Mouse (Mus musculus): ENCODE results near the gene Ism2. TPM values are rescaled to one million over a fixed set of nuclear protein-coding genes. Genes with fewer than 3 reads are reported as not detected.
A peak's percentile ranks its signal among the peaks of the same experiment; 100 is the strongest.

The Ism2 gene
- polyA plus RNA-seq, 1 experiment from 2014 or later, result 0.83 TPM

DNA sequence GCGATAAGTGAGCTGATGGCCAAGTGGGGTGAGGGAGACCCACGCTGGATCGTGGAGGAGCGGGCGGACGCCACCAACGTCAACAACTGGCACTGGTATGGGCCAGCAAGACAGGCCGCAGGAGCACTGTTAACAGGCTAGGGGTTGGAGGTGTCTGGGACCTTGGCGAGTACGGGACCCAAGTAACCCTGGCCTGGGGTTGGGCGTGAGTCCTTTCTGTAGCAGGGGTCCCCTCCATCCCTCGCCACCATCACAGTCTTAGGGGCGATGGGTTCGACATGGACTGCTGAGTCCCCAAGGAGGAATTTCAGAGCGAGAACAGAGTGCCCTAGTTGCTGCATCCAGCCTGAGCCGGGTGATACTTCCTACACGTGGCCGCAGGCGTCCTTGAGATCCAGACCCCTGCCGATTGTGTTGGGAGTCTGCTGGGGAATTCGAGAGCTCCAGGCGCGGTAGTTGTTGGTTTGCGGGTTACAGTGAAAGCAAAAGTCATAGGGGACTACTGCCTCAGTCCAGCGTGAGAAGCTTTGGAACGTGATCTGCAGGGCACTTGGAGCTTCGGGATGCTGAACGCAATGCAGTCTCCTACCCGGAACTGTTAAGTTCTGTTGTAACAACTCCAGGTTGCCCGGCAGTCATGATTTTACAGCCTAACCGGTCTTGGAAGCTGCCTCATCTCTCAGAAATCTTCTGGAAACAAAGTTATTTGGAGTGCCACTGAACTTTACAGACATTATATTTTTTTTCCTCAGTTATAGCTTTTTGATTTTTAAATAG lies 32.5 kb downstream of the Ism2 start:
- Histone ChIP-seq H3K36me3 (ENCODE audit: control insufficient read depth, insufficient read depth, low read length) (peaks cover 46% of the 10 kb centered on the region), H3K4me3 (ENCODE audit: low read depth, low read length) (peak overlapping the region; percentile 66), H3K4me2 (ENCODE audit: low read length) (peak overlapping the region; percentile 80), H3K27me3 (replicated peaks; ENCODE audit: control insufficient read depth, insufficient read depth, low read length) (no peaks in the 10 kb centered on the region), H3K27ac (ENCODE audit: low read depth, low read length) (peak overlapping the region; percentile 80), H3K9ac (ENCODE audit: low read length) (peak overlapping the region; percentile 82), H3K9me3 (replicated peaks; ENCODE audit: control insufficient read depth, low read length) (no peaks in the 10 kb centered on the region), H3K4me1 (ENCODE audit: control insufficient read depth, insufficient read depth, low read length) (peaks cover 7% of the 10 kb centered on the region)
- peak; percentile 66 for ATAC-seq
- peak; percentile 33 for DNase-seq (ENCODE audit: low spot score)
- under 1% methylated on average over 31 of the region's 31 CpGs for WGBS

DNA sequence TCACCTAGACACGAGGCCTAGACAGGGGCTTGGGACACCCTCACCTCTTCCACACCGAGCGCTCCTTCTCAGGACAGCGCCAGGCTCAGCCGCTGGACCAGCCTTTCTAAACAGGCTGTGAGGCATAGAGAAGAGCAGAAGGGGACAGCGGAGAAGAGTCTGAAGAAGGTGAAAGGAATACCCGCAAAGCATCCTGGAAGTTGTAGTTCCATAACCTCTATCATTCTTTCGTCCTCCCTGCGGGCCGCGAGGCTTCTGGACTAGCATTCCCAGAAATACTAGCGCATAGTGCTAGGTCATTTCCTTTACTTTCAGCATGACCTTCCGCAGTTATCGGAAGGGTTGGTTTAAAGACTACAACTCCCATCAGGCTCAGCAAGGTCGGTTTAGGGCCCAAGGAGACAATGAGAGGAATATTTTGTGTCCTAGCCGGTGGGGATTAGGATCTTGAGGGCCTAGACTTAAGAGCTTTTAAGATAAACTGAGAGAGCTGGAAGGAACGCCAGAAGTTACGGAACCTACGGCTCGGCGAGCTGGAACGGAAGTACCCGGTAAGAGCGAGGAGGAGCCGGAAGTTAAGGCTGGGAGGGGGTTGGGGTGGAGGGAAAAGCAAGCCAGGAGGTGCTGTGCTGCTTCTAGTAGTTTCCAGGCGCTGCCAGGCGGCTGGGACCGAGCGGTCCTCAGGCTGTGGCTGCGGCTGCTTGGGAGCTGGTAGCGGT lies 33.2 kb downstream of the Ism2 start, which contains the start of the genes Vipas39 and Ahsa1:
TSS of gene Vipas39 (minus strand) at position 149 of the 719 bp plus-strand sequence.
TSS of gene Ahsa1 (plus strand) at position 372 of the 719 bp plus-strand sequence.
- H3K27ac ChIP-seq (ENCODE audit: low read depth, low read length), result peak within 1 kb of the TSS; percentile 80
- H3K9ac ChIP-seq (ENCODE audit: low read length), result peak within 1 kb of the TSS; percentile 82
- no peaks in the 10 kb centered on the region for H3K9me3 ChIP-seq (replicated peaks; ENCODE audit: control insufficient read depth, low read length)
- H3K36me3 ChIP-seq (ENCODE audit: control insufficient read depth, insufficient read depth, low read length), result peaks cover 46% of the 10 kb centered on the region
- WGBS, result under 1% methylated on average over 31 of the region's 31 CpGs
- H3K4me1 ChIP-seq (ENCODE audit: control insufficient read depth, insufficient read depth, low read length), result peaks cover 7% of the 10 kb centered on the region
- ATAC-seq (peak; percentile 98), DNase-seq (ENCODE audit: low spot score) (peak; percentile 99)
- H3K4me3 ChIP-seq (ENCODE audit: low read depth, low read length), result peak within 1 kb of the TSS; percentile 66
- H3K27me3 ChIP-seq (replicated peaks; ENCODE audit: control insufficient read depth, insufficient read depth, low read length), result no peaks in the 10 kb centered on the region
- peak within 1 kb of the TSS; percentile 80 for H3K4me2 ChIP-seq (ENCODE audit: low read length)

GRCm38 (mm10) chr12:87265444-87265843 lies 34.1 kb downstream of the Ism2 start:
- no peak for ATAC-seq
- Histone ChIP-seq H3K27ac (ENCODE audit: low read depth, low read length) (peak overlapping the region; percentile 61), H3K36me3 (ENCODE audit: control insufficient read depth, insufficient read depth, low read length) (peaks cover 44% of the 10 kb centered on the region), H3K9ac (ENCODE audit: low read length) (peak overlapping the region; percentile 82), H3K27me3 (replicated peaks; ENCODE audit: control insufficient read depth, insufficient read depth, low read length) (no peaks in the 10 kb centered on the region), H3K4me2 (ENCODE audit: low read length) (peak overlapping the region; percentile 60), H3K9me3 (replicated peaks; ENCODE audit: control insufficient read depth, low read length) (no peaks in the 10 kb centered on the region), H3K4me1 (ENCODE audit: control insufficient read depth, insufficient read depth, low read length) (peaks cover 7% of the 10 kb centered on the region), H3K4me3 (ENCODE audit: low read depth, low read length) (peak overlapping the region; percentile 66)
- 28% methylated on average over 11 of the region's 11 CpGs for WGBS
- no peak for DNase-seq (ENCODE audit: low spot score)

DNA sequence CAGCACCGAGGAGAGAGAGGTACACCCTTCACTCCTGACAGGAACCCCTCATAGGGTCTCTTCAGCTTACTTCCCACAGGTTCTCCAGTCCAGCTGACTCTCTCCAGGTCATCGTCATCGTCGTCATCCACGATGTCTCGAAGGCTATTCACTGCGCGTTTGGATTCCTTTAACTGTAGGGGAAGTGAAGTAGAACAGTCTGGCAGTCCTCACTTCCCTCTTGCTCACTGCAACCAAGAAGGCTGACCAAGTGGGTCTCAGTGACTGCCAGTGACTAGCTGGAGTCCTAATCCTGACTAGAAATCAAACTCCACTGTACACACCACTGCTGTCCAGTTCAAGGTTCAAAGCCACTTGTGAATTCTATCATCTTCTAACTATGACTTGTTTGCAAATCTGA lies 38.9 kb downstream of the Ism2 start:
- Histone ChIP-seq H3K27me3 (replicated peaks; ENCODE audit: control insufficient read depth, insufficient read depth, low read length) (no peaks in the 10 kb centered on the region), H3K4me1 (ENCODE audit: control insufficient read depth, insufficient read depth, low read length) (peaks cover 3% of the 10 kb centered on the region; the same call in 1 of the 2 replicates), H3K4me2 (ENCODE audit: low read length) (no peak overlapping the region), H3K36me3 (ENCODE audit: control insufficient read depth, insufficient read depth, low read length) (peaks cover 72% of the 10 kb centered on the region), H3K9me3 (replicated peaks; ENCODE audit: control insufficient read depth, low read length) (no peaks in the 10 kb centered on the region), H3K4me3 (ENCODE audit: low read depth, low read length) (no peak overlapping the region), H3K9ac (ENCODE audit: low read length) (no peak overlapping the region), H3K27ac (ENCODE audit: low read depth, low read length) (no peak overlapping the region)
- ATAC-seq (no peak), DNase-seq (ENCODE audit: low spot score) (no peak)
- WGBS, result 97% methylated on average over 8 of the region's 8 CpGs

DNA sequence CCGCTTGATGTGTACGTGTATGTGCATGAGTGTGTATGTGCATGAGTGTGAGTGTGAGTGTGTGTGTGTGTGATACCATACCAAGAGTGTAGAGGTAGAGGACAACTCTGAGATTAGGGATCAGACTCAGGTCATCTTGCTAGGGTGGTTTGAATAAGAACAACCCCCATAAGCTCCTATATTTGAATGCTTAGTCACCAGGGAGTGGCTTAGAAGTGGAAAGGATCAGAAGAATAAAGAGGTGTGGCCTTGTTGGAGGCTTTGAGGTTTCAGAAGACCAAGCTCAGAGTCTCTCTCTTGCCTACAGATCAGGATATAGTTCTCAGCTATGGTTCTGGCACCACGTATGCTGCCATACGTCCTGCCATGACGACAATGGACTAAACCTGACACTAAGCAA lies 42.9 kb downstream of the Ism2 start:
- H3K27ac ChIP-seq (ENCODE audit: low read depth, low read length), result no peak overlapping the region
- no peak overlapping the region for H3K9ac ChIP-seq (ENCODE audit: low read length)
- WGBS, result 96% methylated on average over 5 of the region's 5 CpGs
- no peak for DNase-seq (ENCODE audit: low spot score)
- H3K9me3 ChIP-seq (replicated peaks; ENCODE audit: control insufficient read depth, low read length), result no peaks in the 10 kb centered on the region
- H3K4me1 ChIP-seq (ENCODE audit: control insufficient read depth, insufficient read depth, low read length), result no peaks in the 10 kb centered on the region
- H3K4me3 ChIP-seq (ENCODE audit: low read depth, low read length), result no peak overlapping the region
- peaks cover 92% of the 10 kb centered on the region for H3K36me3 ChIP-seq (ENCODE audit: control insufficient read depth, insufficient read depth, low read length)
- no peak overlapping the region for H3K4me2 ChIP-seq (ENCODE audit: low read length)
- no peak for ATAC-seq
- no peaks in the 10 kb centered on the region for H3K27me3 ChIP-seq (replicated peaks; ENCODE audit: control insufficient read depth, insufficient read depth, low read length)

GRCm38 (mm10) chr12:87253878-87254277 lies 45.6 kb downstream of the Ism2 start:
- no peak for ATAC-seq
- 95% methylated on average over 6 of the region's 6 CpGs for WGBS
- H3K36me3 ChIP-seq (ENCODE audit: control insufficient read depth, insufficient read depth, low read length), result peaks cover 97% of the 10 kb centered on the region

DNA sequence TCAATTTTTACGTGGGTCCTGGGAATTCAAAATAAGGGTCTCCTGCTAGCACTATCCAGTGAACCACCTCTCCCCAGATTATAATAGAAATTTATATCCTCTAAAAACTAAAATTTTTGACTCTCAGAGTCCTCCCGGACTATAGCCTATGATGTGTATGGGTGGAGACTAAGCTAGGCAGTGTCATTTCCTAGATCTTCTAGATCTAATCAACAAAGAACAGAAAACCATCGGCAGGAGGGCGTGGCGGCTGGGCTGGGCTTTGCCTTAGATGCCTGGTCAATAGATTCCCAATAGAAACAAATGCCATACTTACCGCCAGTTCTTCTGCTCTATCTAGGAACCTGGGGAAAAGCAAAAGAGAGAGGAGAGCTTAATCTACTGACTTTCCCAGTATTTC lies 49.3 kb downstream of the Ism2 start:
- no peaks in the 10 kb centered on the region for H3K27me3 ChIP-seq (replicated peaks; ENCODE audit: control insufficient read depth, insufficient read depth, low read length)
- no peak overlapping the region for H3K27ac ChIP-seq (ENCODE audit: low read depth, low read length)
- H3K4me3 ChIP-seq (ENCODE audit: low read depth, low read length), result no peak overlapping the region
- H3K9ac ChIP-seq (ENCODE audit: low read length), result no peak overlapping the region
- H3K4me2 ChIP-seq (ENCODE audit: low read length), result no peak overlapping the region
- 87% methylated on average over 6 of the region's 6 CpGs for WGBS
- ATAC-seq (no peak), DNase-seq (ENCODE audit: low spot score) (no peak)
- no peaks in the 10 kb centered on the region for H3K4me1 ChIP-seq (ENCODE audit: control insufficient read depth, insufficient read depth, low read length)
- H3K9me3 ChIP-seq (replicated peaks; ENCODE audit: control insufficient read depth, low read length), result no peaks in the 10 kb centered on the region
- peaks cover 91% of the 10 kb centered on the region for H3K36me3 ChIP-seq (ENCODE audit: control insufficient read depth, insufficient read depth, low read length)

More at GRCm38 (mm10) chr12:87253878-87254277, 45.6 kb downstream of the Ism2 start:
- Histone ChIP-seq H3K4me1 (ENCODE audit: control insufficient read depth, insufficient read depth, low read length) (no peaks in the 10 kb centered on the region), H3K9ac (ENCODE audit: low read length) (no peak overlapping the region), H3K4me2 (ENCODE audit: low read length) (no peak overlapping the region), H3K9me3 (replicated peaks; ENCODE audit: control insufficient read depth, low read length) (no peaks in the 10 kb centered on the region), H3K27ac (ENCODE audit: low read depth, low read length) (no peak overlapping the region), H3K4me3 (ENCODE audit: low read depth, low read length) (no peak overlapping the region), H3K27me3 (replicated peaks; ENCODE audit: control insufficient read depth, insufficient read depth, low read length) (no peaks in the 10 kb centered on the region)
- no peak for DNase-seq (ENCODE audit: low spot score)

DNA sequence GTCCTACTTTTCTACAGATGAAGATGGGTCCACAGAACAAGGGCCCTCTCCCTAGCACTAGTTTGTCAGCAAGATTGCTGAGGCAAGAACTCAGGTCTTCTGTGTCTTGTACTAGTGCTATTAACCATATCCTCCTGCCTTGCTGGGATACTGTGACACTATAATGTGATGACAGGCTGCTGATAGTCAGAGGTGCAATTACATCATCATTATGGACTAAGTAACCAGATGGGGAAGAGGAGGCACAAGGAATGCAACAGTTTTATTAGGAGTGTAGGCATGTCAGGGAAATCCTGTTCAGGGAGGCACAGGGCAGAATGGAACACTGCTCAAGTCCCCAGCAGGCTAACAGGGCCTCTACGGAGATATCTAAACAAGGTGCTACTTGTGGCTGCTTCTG lies 60.9 kb downstream of the Ism2 start, which contains the start of gene Noxred1:
TSS of gene Noxred1 (minus strand) at position 101 of the 400 bp plus-strand sequence.
- peaks cover 52% of the 10 kb centered on the region for H3K36me3 ChIP-seq (ENCODE audit: control insufficient read depth, insufficient read depth, low read length)
- H3K27ac ChIP-seq (ENCODE audit: low read depth, low read length), result no peak within 1 kb of the TSS
- H3K4me3 ChIP-seq (ENCODE audit: low read depth, low read length), result no peak within 1 kb of the TSS
- 96% methylated on average over 1 of the region's 1 CpGs for WGBS
- DNase-seq (ENCODE audit: low spot score) (no peak), ATAC-seq (no peak)
- H3K4me1 ChIP-seq (ENCODE audit: control insufficient read depth, insufficient read depth, low read length), result no peaks in the 10 kb centered on the region
- H3K4me2 ChIP-seq (ENCODE audit: low read length), result no peak within 1 kb of the TSS
- no peaks in the 10 kb centered on the region for H3K27me3 ChIP-seq (replicated peaks; ENCODE audit: control insufficient read depth, insufficient read depth, low read length)
- no peaks in the 10 kb centered on the region for H3K9me3 ChIP-seq (replicated peaks; ENCODE audit: control insufficient read depth, low read length)
- H3K9ac ChIP-seq (ENCODE audit: low read length), result no peak within 1 kb of the TSS
